Mouse (Mus musculus): ENCODE data around the gene Slc26a9.

Slc26a9 gene

GRCm38 (mm10) chr1:131743868-131744464 is at the start of gene Slc26a9:
Slc26a9 (plus strand) TSS chr1:131744022.
- no peak for DNase-seq

GRCm38 (mm10) chr1:131695308-131695707 is 48.5 kb upstream of the Slc26a9 start:
- DNase-seq, result no peak

GRCm38 (mm10) chr1:131696325-131696724 is 47.5 kb upstream of the Slc26a9 start:
- no peak for DNase-seq

- no peak for DNase-seq
Observed at GRCm38 (mm10) chr1:131698770-131699169, 45.1 kb upstream of the Slc26a9 start.

- no peak for DNase-seq
Observed at GRCm38 (mm10) chr1:131699642-131700041, 44.2 kb upstream of the Slc26a9 start.

- DNase-seq, result no peak
Observed at GRCm38 (mm10) chr1:131700447-131700846, 43.4 kb upstream of the Slc26a9 start.

- DNase-seq, result no peak
Observed at GRCm38 (mm10) chr1:131701391-131701790, 42.4 kb upstream of the Slc26a9 start.

GRCm38 (mm10) chr1:131702094-131702766 is 41.6 kb upstream of the Slc26a9 start:
- no peak for DNase-seq

- DNase-seq, result no peak
Observed at GRCm38 (mm10) chr1:131703482-131703881, 40.3 kb upstream of the Slc26a9 start.

- peak; percentile 85 to 86 for DNase-seq
Observed at GRCm38 (mm10) chr1:131708338-131708737, 35.5 kb upstream of the Slc26a9 start.

- peak; percentile 43 to 63 for DNase-seq
Observed at GRCm38 (mm10) chr1:131711518-131711917, 32.3 kb upstream of the Slc26a9 start.

- peak; percentile 96 to 98 for DNase-seq
Observed at GRCm38 (mm10) chr1:131712386-131712785, 31.4 kb upstream of the Slc26a9 start.

GRCm38 (mm10) chr1:131714388-131715337 is 29.2 kb upstream of the Slc26a9 start:
- peak; percentile 46 to 52 for DNase-seq

- DNase-seq, result no peak
Observed at GRCm38 (mm10) chr1:131718952-131719694, 24.7 kb upstream of the Slc26a9 start.

- peak; percentile 56 to 71 for DNase-seq
Observed at GRCm38 (mm10) chr1:131721989-131722388, 21.8 kb upstream of the Slc26a9 start.

- no peak for DNase-seq
Observed at GRCm38 (mm10) chr1:131723549-131723948, 20.3 kb upstream of the Slc26a9 start.

GRCm38 (mm10) chr1:131726586-131726985 is 17.2 kb upstream of the Slc26a9 start:
- no peak for DNase-seq

GRCm38 (mm10) chr1:131730639-131731437 is 13.0 kb upstream of the Slc26a9 start:
- no peak for DNase-seq

GRCm38 (mm10) chr1:131733474-131734180 is 10.2 kb upstream of the Slc26a9 start:
- DNase-seq, result no peak

GRCm38 (mm10) chr1:131734657-131735273 is 9.1 kb upstream of the Slc26a9 start:
- no peak for DNase-seq

GRCm38 (mm10) chr1:131736494-131736893 is 7.3 kb upstream of the Slc26a9 start:
- DNase-seq, result no peak
